Mouse (Mus musculus) lung, adult 2 months (tissue): ENCODE measurements around the gene Itgb4. TPM values are rescaled to one million over a fixed set of nuclear protein-coding genes. Genes with fewer than 3 reads are reported as not detected.

Experiments used
- DNase-seq: peaks from one replicate; pipeline ENCODE4 v3.0.0; 2022
- H3K4me1 ChIP-seq: fragments of 200-500 bp; 2 replicates; pipeline ENCODE4 v1.6.1; 2011; ENCODE audit warnings: low read length; ENCODE audit not compliant: control insufficient read depth, insufficient read depth
- H3K4me3 ChIP-seq: fragments of 200-500 bp; replicated peaks from 2 replicates; pipeline ENCODE3; 2011; ENCODE audit warnings: low read depth, mild to moderate bottlenecking, control low read depth, low read length; ENCODE audit errors: extremely low read depth
- CTCF ChIP-seq: fragments of 200-500 bp; IDR thresholded peaks from 2 replicates; pipeline ENCODE4 v1.5.1; 2011; ENCODE audit warnings: mild to moderate bottlenecking, low read length, control low read depth; ENCODE audit not compliant: insufficient read depth
- POLR2A ChIP-seq: fragments of 200-500 bp; IDR thresholded peaks from 2 replicates; pipeline ENCODE4 v1.6.1; 2011; ENCODE audit warnings: low read depth, mild to moderate bottlenecking, control low read depth, low read length, borderline replicate concordance; ENCODE audit errors: extremely low read depth
- WGBS: fragments of 180-500 bp; shearing (Covaris S2); methylation state at CpG from one replicate; pipeline ENCODE4 v1.1.7; 2018; 5-methylcytosine and 5-hydroxymethylcytosine counted together
- polyA plus RNA-seq: library from polyadenylated mRNA; depleted of rRNA; stranded (reverse); fragments of >200 nt; gene quantifications from 2 replicates; pipeline ENCODE4 v1.2.3, GENCODE M21; 2012

The Itgb4 gene
- polyA plus RNA-seq, 1 experiment = 14.7 TPM

GRCm38 (mm10) chr11:115997662-115998061, 23.2 kb downstream of the Itgb4 start:
- WGBS = 66% methylated on average over 5 of the region's 5 CpGs
- Histone ChIP-seq H3K4me3 (no peak overlapping the region), H3K4me1 (no peaks in the 10 kb centered on the region)
- DNase-seq = no peak
- TF ChIP-seq POLR2A (no peak), CTCF (no peak)

DNA sequence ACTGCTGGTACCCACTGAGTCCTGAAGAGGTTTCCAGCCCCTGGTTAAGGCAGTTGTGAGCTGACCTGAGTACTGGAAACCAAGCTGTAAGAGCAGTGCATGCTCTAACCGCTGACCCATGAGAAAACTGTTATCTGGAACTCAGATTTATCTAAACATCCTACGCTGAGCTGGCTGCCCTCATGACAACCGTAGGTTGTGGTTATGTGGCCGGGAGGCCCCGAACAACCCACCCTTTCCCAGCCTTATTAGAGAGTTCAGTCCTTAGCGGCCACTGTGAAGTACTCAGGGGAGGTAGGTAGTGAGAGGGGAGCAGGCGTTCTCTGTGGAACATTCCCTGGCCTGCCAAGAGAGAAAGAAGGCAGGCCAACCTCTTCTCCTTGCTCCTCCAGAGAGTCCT, 24.5 kb downstream of the Itgb4 start:
- Histone ChIP-seq H3K4me3 (no peak overlapping the region), H3K4me1 (no peaks in the 10 kb centered on the region)
- no peak for DNase-seq
- WGBS = 39% methylated on average over 7 of the region's 7 CpGs
- no peak for TF ChIP-seq POLR2A

- WGBS = 11% methylated on average over 14 of the region's 14 CpGs
- H3K4me3 ChIP-seq = no peak overlapping the region
- DNase-seq = peak; percentile 72
- H3K4me1 ChIP-seq = no peaks in the 10 kb centered on the region
- TF ChIP-seq CTCF (peak; percentile 62), POLR2A (no peak)
Measured at GRCm38 (mm10) chr11:115999538-116000143, 25.1 kb downstream of the Itgb4 start.

DNA sequence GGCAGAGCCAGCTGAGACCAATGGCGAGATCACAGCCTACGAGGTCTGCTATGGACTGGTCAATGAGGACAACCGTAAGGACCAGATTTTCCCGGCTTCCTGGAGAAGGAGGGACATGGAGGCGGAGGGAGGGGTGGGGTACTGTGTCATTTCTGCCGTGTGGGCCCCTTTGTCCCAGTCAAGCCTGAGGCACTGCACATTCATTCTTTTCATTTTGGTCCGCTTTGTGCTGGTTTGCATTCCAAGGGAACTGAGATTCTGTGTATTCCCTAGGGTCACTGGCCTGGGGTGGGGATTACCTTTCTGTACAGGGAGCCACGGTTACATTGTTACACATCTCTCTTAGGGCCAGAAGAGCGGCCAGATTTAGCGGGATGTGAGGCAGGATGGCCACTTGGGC, 26.1 kb downstream of the Itgb4 start:
- no peak for DNase-seq
- H3K4me3 ChIP-seq = no peak overlapping the region
- WGBS = 64% methylated on average over 10 of the region's 10 CpGs
- peaks cover 5% of the 10 kb centered on the region; the same call in 1 of the 2 replicates for H3K4me1 ChIP-seq
- TF ChIP-seq CTCF (no peak), POLR2A (no peak)

DNA sequence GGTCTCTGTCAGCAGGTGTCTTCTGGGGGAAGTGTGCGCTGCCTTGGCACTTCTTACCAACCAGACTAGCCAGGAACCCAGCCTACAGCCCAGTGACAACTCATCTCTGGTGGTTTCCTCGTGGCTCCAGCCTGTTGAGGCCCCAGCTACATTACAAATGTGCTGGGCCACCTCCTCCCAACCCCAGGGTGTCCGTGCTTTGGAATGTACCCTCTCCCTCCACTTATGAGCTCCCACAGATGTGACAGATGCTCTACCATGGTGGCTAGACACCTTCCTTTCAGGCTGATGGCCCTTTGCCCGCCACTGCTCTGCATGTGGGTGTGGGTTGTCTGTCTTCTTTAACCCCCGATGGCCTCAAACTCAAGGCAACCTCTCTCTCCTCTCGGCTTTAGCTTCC, 27.2 kb downstream of the Itgb4 start:
- peaks cover 5% of the 10 kb centered on the region; the same call in 1 of the 2 replicates for H3K4me1 ChIP-seq
- TF ChIP-seq POLR2A (no peak), CTCF (no peak)
- WGBS = 62% methylated on average over 6 of the region's 6 CpGs
- no peak overlapping the region for H3K4me3 ChIP-seq
- DNase-seq = no peak

GRCm38 (mm10) chr11:116002894-116003293, 28.4 kb downstream of the Itgb4 start:
- Histone ChIP-seq H3K4me3 (no peak overlapping the region), H3K4me1 (peaks cover 5% of the 10 kb centered on the region; the same call in 1 of the 2 replicates)
- no peak for DNase-seq
- TF ChIP-seq POLR2A = no peak
- no peak for TF ChIP-seq CTCF
- WGBS = 82% methylated on average over 3 of the region's 3 CpGs

DNA sequence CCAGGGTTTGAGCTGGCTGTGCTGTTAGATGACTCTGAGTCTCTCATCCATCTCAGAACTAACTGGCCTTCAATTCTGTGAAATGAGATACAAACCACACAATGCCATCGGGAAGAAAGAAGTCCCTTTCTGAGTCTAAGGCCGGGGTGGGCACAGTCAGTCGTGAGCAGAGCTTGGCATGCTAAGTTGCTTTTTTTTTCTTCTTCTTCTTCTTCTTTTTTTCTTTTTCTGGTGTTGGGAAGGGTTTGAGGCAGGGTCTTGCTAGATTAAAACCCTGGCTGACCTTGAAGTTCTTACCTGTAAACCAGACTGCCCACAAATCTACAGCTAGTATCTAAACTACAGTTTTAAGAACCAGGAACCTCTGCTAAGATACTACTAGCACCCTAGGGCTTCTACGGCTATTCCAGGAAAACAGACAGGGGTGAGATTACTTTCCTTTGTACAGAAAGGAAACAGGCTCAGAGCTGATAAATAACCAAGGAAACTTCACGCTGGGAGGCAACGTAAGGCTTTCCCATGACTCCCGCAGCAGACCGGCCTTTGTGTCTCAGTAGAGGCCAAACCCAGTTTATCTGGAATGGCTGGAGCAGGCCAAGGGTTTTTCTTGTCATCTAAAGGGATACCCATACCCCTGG, 29.8 kb downstream of the Itgb4 start:
- 27% methylated on average over 8 of the region's 8 CpGs for WGBS
- no peak for DNase-seq
- TF ChIP-seq CTCF = no peak
- no peak for TF ChIP-seq POLR2A
- H3K4me1 ChIP-seq = peaks cover 5% of the 10 kb centered on the region; the same call in 1 of the 2 replicates
- peak overlapping the region; percentile 15 for H3K4me3 ChIP-seq

- 6% methylated on average over 54 of the region's 54 CpGs for WGBS
Measured at GRCm38 (mm10) chr11:116004840-116005700, 30.6 kb downstream of the Itgb4 start.

DNA sequence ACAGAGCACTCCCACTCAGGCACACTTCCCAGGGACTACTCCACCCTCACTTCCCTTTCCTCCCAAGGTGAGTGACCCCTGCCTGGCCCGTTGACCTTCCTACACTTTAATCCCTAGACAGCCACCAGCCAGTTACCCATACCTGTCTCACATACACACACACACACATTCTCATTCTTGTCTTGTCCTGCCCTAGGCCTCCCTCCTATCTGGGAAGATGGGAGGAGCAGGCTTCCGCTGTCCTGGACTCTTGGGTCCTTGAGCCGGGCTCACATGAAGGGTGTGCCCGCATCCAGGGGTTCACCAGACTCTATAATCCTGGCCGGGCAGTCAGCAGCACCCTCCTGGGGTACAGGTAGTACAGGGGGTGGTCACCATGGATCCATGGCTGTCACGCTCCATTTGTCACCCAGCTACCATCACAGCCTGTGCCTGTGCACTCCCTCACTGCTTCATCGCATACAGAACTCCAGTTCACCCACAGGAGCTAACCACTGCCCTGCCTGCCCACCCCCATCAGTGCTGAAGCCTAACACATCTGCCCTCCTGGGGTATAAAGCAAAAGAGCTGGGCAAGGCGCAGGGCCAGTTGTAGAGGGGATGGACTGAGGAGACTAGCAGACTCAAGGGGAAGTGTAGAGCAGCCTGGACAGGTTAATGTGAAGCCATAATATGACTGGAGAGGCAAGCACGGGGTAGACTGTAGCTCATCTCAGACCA, 31.4 kb downstream of the Itgb4 start:
- no peak for TF ChIP-seq CTCF
- TF ChIP-seq POLR2A = no peak
- peaks cover 5% of the 10 kb centered on the region; the same call in 1 of the 2 replicates for H3K4me1 ChIP-seq
- no peak for DNase-seq

More at GRCm38 (mm10) chr11:116004840-116005700, 30.6 kb downstream of the Itgb4 start:
- peak overlapping the region; percentile 49 for H3K4me3 ChIP-seq
- H3K4me1 ChIP-seq = peaks cover 5% of the 10 kb centered on the region; the same call in 1 of the 2 replicates
- DNase-seq = peak; percentile 80
- TF ChIP-seq CTCF = no peak
- TF ChIP-seq POLR2A = peak; percentile 53; the same call in 1 of the 2 replicates

More for the DNA sequence above, 31.4 kb downstream of the Itgb4 start:
- WGBS = 71% methylated on average over 9 of the region's 9 CpGs
- H3K4me3 ChIP-seq = no peak overlapping the region
